Mouse (Mus musculus) stomach, postnatal 0 days (tissue): ENCODE measurements around the gene Med6. TPM values are rescaled to one million over a fixed set of nuclear protein-coding genes. Genes with fewer than 3 reads are reported as not detected.

Source experiments
- ATAC-seq: fragments of 200-750 bp; cut with Nextera tagmentation; 2 replicates; pipeline ENCODE4 v1.8.0; 2017; ENCODE audit not compliant: low FRiP score, low TSS enrichment
- DNase-seq: peaks from one replicate; pipeline ENCODE4 v3.0.0-alpha.2; 2016; ENCODE audit warnings: low spot score
- H3K27ac ChIP-seq: fragments of 300-500 bp; sonication (generic); replicated peaks from 2 replicates; pipeline ENCODE4 v1.5.1; 2014; ENCODE audit warnings: mild to moderate bottlenecking, control low read depth
- H3K27me3 ChIP-seq: fragments of 300-500 bp; sonication (generic); 2 replicates; pipeline ENCODE4 v1.6.1; 2014; ENCODE audit warnings: low read length; ENCODE audit not compliant: control insufficient read depth, insufficient read depth
- H3K36me3 ChIP-seq: fragments of 300-500 bp; sonication (generic); 2 replicates; pipeline ENCODE4 v1.6.1; 2014; ENCODE audit warnings: low read length, mixed read lengths; ENCODE audit not compliant: control insufficient read depth, insufficient read depth
- H3K4me1 ChIP-seq: fragments of 300-500 bp; sonication (generic); replicated peaks from 2 replicates; pipeline ENCODE4 v1.6.1; 2014; ENCODE audit warnings: antibody characterized with exemption; ENCODE audit not compliant: control insufficient read depth, insufficient read depth
- H3K4me2 ChIP-seq: fragments of 300-500 bp; sonication (generic); replicated peaks from 2 replicates; pipeline ENCODE4 v1.6.1; 2014; ENCODE audit warnings: low read depth, mild to moderate bottlenecking, control low read depth, moderate library complexity
- H3K4me3 ChIP-seq: fragments of 300-500 bp; sonication (generic); 2 replicates; pipeline ENCODE4 v1.5.1; 2014; ENCODE audit warnings: low read depth, low read length, control low read depth
- H3K9ac ChIP-seq: fragments of 300-500 bp; sonication (generic); 2 replicates; pipeline ENCODE4 v1.6.1; 2014; ENCODE audit warnings: mild to moderate bottlenecking, low read length, control low read depth, mixed read lengths
- H3K9me3 ChIP-seq: fragments of 300-500 bp; sonication (generic); 2 replicates; pipeline ENCODE4 v1.6.1; 2016; ENCODE audit warnings: low read length; ENCODE audit not compliant: control insufficient read depth
- CTCF ChIP-seq: IDR thresholded peaks from 2 replicates; pipeline ENCODE4 v1.5.1; 2016; ENCODE audit warnings: antibody characterized with exemption, low read depth, mild to moderate bottlenecking, moderate library complexity
- EP300 ChIP-seq: optimal IDR thresholded peaks from 2 replicates; pipeline ENCODE3; 2016; ENCODE audit warnings: antibody characterized with exemption
- WGBS: fragments of 180-500 bp; shearing (Covaris S2); extraction: QIAGEN DNeasy Blood & Tissue Kit; methylation state at CpG from one replicate; pipeline ENCODE4 v1.1.7; 2014; 5-methylcytosine and 5-hydroxymethylcytosine counted together
- polyA plus RNA-seq: library from polyadenylated mRNA; unstranded; fragments of >200 nt; fragmentation: Nextera tagmentation; extraction: Ambion mirVana; gene quantifications from 2 replicates; pipeline ENCODE4 v1.2.1, GENCODE M21; 2015

The Med6 gene
- polyA plus RNA-seq, 1 experiment from 2014 or later, result 37.6 TPM

DNA sequence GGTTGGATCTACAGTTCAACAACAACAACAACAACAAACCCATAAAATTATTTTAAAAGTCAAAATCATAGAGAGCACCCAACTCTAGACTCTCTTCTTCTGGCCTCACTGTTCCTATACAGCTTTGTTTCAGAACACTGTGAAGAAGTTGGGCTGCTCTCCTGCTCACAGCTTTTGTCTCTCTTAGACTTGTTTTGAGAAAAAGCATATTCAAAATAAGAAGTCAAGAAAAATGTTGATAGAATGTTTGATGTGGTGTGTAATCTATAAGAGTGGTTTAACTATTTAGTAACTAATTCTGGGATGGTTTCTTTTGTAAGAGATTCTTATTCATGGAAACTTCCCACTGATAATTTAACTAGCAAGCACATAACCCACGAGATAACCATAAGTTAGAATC is 26.4 kb downstream of the Med6 start, which contains the start of gene Adam21:
TSS of gene Adam21 (minus strand) at position 101 of the 400 bp plus-strand sequence.
- 84% methylated on average over 1 of the region's 1 CpGs for WGBS
- Histone ChIP-seq H3K9me3 (no peaks in the 10 kb centered on the region), H3K27ac (no peak within 1 kb of the TSS), H3K36me3 (0 out of 2 replicates have a peak, but pooled peaks cover 4% of the 10 kb centered on the region), H3K4me1 (no peaks in the 10 kb centered on the region), H3K27me3 (no peaks in the 10 kb centered on the region), H3K9ac (no peak within 1 kb of the TSS), H3K4me3 (no peak within 1 kb of the TSS), H3K4me2 (no peak within 1 kb of the TSS)
- DNase-seq, result no peak
- no peak for TF ChIP-seq EP300
- no peak for ATAC-seq

GRCm38 (mm10) chr12:81567931-81568330 is 26.9 kb downstream of the Med6 start:
- Histone ChIP-seq H3K36me3 (0 out of 2 replicates have a peak, but pooled peaks cover 4% of the 10 kb centered on the region), H3K27ac (no peak overlapping the region), H3K27me3 (no peaks in the 10 kb centered on the region), H3K9ac (no peak overlapping the region), H3K4me3 (no peak overlapping the region), H3K9me3 (no peaks in the 10 kb centered on the region), H3K4me1 (no peaks in the 10 kb centered on the region), H3K4me2 (no peak overlapping the region)
- ATAC-seq, result no peak
- DNase-seq, result no peak
- TF ChIP-seq CTCF (no peak), EP300 (no peak)
- 82% methylated on average over 5 of the region's 5 CpGs for WGBS

DNA sequence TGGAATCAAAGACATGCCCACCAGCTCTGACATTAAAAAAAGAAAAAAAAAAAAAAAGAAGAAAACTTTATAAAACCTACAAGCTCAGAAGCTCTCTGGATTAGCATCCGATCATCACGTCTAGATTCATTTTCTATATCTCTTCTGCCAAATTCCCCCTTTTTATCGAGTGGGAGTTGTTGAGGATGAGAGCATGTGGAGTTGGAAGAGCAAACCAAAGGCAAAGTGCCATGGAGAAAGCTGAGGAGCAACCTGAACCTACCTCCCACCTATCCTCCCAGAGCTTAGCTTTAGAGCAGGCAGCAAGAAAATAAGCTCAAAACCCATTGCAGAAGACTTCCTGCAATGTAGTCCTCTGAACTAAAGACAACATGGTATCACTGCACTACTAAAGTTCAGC is 30.6 kb downstream of the Med6 start:
- ATAC-seq (no peak), DNase-seq (no peak)
- Histone ChIP-seq H3K36me3 (no peaks in the 10 kb centered on the region), H3K27me3 (no peaks in the 10 kb centered on the region), H3K4me2 (no peak overlapping the region), H3K9ac (no peak overlapping the region), H3K4me1 (no peaks in the 10 kb centered on the region), H3K9me3 (no peaks in the 10 kb centered on the region), H3K4me3 (no peak overlapping the region), H3K27ac (no peak overlapping the region)
- TF ChIP-seq EP300 (no peak), CTCF (no peak)
- WGBS, result 92% methylated on average over 3 of the region's 3 CpGs

- ATAC-seq (no peak), DNase-seq (no peak)
- no peak overlapping the region for H3K4me2 ChIP-seq
- H3K27ac ChIP-seq, result no peak overlapping the region
- no peaks in the 10 kb centered on the region for H3K4me1 ChIP-seq
- H3K4me3 ChIP-seq, result no peak overlapping the region
- 76% methylated on average over 3 of the region's 3 CpGs for WGBS
- H3K9ac ChIP-seq, result no peak overlapping the region
- H3K36me3 ChIP-seq, result no peaks in the 10 kb centered on the region
- H3K27me3 ChIP-seq, result no peaks in the 10 kb centered on the region
- H3K9me3 ChIP-seq, result no peaks in the 10 kb centered on the region
- TF ChIP-seq EP300 (no peak), CTCF (no peak)
Observed at GRCm38 (mm10) chr12:81549286-81549685, 45.5 kb downstream of the Med6 start.

- ATAC-seq (no peak), DNase-seq (no peak)
- no peak overlapping the region for H3K27ac ChIP-seq
- H3K4me1 ChIP-seq, result no peaks in the 10 kb centered on the region
- H3K4me2 ChIP-seq, result no peak overlapping the region
- WGBS, result 67% methylated on average over 4 of the region's 4 CpGs
- no peaks in the 10 kb centered on the region for H3K9me3 ChIP-seq
- H3K27me3 ChIP-seq, result no peaks in the 10 kb centered on the region
- no peak overlapping the region for H3K9ac ChIP-seq
- no peaks in the 10 kb centered on the region for H3K36me3 ChIP-seq
- H3K4me3 ChIP-seq, result no peak overlapping the region
- TF ChIP-seq EP300, result no peak
- TF ChIP-seq CTCF, result no peak
Observed at GRCm38 (mm10) chr12:81547163-81547562, 47.6 kb downstream of the Med6 start.

DNA sequence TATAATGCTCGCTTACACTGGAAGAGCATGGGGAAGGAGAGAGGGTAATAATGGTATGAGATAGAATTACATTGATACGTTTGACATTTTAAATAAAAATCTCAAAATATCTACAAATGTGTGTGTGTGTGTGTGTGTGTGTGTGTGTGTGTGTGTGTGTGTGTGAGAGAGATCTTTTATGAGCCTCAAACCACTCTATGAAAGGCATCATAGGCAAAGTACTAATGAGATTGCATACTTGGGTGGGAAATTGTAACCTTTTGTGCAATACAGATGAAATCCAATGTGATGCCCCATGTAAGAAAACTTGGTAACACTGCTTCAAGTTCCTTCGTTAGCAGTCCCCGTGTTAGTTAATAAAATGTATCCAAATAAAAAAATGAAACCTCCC is 61.8 kb downstream of the Med6 start:
- Histone ChIP-seq H3K27ac (no peak overlapping the region; the same call in 1 of the 2 replicates), H3K9ac (peak overlapping the region; percentile 79), H3K27me3 (no peaks in the 10 kb centered on the region), H3K36me3 (no peaks in the 10 kb centered on the region), H3K9me3 (no peaks in the 10 kb centered on the region), H3K4me3 (peak overlapping the region; percentile 67), H3K4me1 (no peaks in the 10 kb centered on the region), H3K4me2 (peak overlapping the region; percentile 72)
- WGBS, result 37% methylated on average over 4 of the region's 4 CpGs
- DNase-seq, result no peak
- TF ChIP-seq CTCF (no peak), EP300 (no peak)
- ATAC-seq, result peak; percentile 33; the same call in 1 of the 2 replicates
